Mouse (Mus musculus) liver, embryonic 14.5 days (tissue): Measurements from ENCODE around the gene Abcb5.

Source experiments
- CTCF ChIP-seq: IDR thresholded peaks from 2 replicates; pipeline ENCODE4 v1.5.1; 2016; ENCODE audit warnings: antibody characterized with exemption, low read depth, control low read depth
- EP300 ChIP-seq: IDR thresholded peaks from 2 replicates; pipeline ENCODE4 v1.6.1; 2016; ENCODE audit warnings: antibody characterized with exemption, low read depth

DNA sequence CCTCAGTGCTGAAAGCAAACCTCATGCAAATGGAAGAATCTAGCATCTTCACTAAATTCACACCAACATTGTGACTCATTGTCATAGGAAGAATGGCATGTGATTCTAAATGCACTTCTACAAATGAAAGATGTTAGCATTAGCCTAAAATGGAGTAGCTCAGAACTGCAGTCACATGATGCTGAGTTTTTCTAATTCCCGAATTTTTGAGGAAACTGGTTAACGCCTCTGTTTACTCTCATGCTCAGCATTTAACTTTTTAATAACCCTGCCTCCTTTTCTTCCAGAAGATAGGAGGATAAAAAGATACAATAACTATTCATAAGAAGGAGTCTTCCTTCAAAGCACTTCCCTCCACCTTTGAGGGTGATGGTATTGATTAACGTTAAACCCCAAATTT, 121.4 kb downstream of the Abcb5 start:
- TF ChIP-seq CTCF (no peak), EP300 (no peak)
